Mouse (Mus musculus) lung, adult 2 months (tissue): ENCODE measurements around the gene Ppara.

ENCODE experiments used
- CTCF ChIP-seq: fragments of 200-500 bp; IDR thresholded peaks from 2 replicates; pipeline ENCODE4 v1.5.1; 2011; ENCODE audit warnings: mild to moderate bottlenecking, low read length, control low read depth; ENCODE audit not compliant: insufficient read depth
- POLR2A ChIP-seq: fragments of 200-500 bp; IDR thresholded peaks from 2 replicates; pipeline ENCODE4 v1.6.1; 2011; ENCODE audit warnings: low read depth, mild to moderate bottlenecking, control low read depth, low read length, borderline replicate concordance; ENCODE audit errors: extremely low read depth

- TF ChIP-seq CTCF (no peak), POLR2A (0 out of 2 replicates have a peak, but pooled peaks have one; percentile 9)
Observed at GRCm38 (mm10) chr15:85810806-85811521, 76.2 kb downstream of the Ppara start.
